Mouse (Mus musculus): Measurements from ENCODE around the gene Upk3bl. TPM values are rescaled to one million over a fixed set of nuclear protein-coding genes. Genes with fewer than 3 reads are reported as not detected.
"Not testable (repeated sequence)": the region's sequence is repeated elsewhere in the genome, so short reads cannot be mapped to it uniquely, and the experiment has no call there.

Upk3bl gene
- polyA plus RNA-seq, 1 experiment: not detected

GRCm38 (mm10) chr5:136057085-136057484 is 2.8 kb downstream of the Upk3bl start:
- TF ChIP-seq GATA1 (IDR thresholded peaks at IDR 0.05; ENCODE audit: low read length) (no peak), TAL1 (IDR thresholded peaks at IDR 0.05; ENCODE audit: low read length) (no peak)
- Histone ChIP-seq H3K4me1 (ENCODE audit: control insufficient read depth) (no peaks in the 10 kb centered on the region), H3K4me3 (replicated peaks) (no peak overlapping the region), H3K36me3 (ENCODE audit: control insufficient read depth) (no peaks in the 10 kb centered on the region), H3K9me3 (ENCODE audit: control insufficient read depth, low read length) (no peaks in the 10 kb centered on the region), H3K27me3 (ENCODE audit: control insufficient read depth) (peaks cover 26% of the 10 kb centered on the region)

GRCm38 (mm10) chr5:136061567-136061966 is 7.3 kb downstream of the Upk3bl start:
- no peaks in the 10 kb centered on the region for H3K4me1 ChIP-seq (ENCODE audit: control insufficient read depth)
- no peaks in the 10 kb centered on the region for H3K9me3 ChIP-seq (ENCODE audit: control insufficient read depth, low read length)
- peaks cover 26% of the 10 kb centered on the region for H3K27me3 ChIP-seq (ENCODE audit: control insufficient read depth)
- H3K4me3 ChIP-seq (replicated peaks): no peak overlapping the region
- H3K36me3 ChIP-seq (ENCODE audit: control insufficient read depth): no peaks in the 10 kb centered on the region
- no peak for TF ChIP-seq TAL1 (IDR thresholded peaks at IDR 0.05; ENCODE audit: low read length)
- TF ChIP-seq GATA1 (IDR thresholded peaks at IDR 0.05; ENCODE audit: low read length): no peak

GRCm38 (mm10) chr5:136063920-136064319 is 9.6 kb downstream of the Upk3bl start:
- TF ChIP-seq GATA1 (IDR thresholded peaks at IDR 0.05; ENCODE audit: low read length): no peak
- TF ChIP-seq TAL1 (IDR thresholded peaks at IDR 0.05; ENCODE audit: low read length): no peak
- H3K4me3 ChIP-seq (replicated peaks): no peak overlapping the region
- H3K27me3 ChIP-seq (ENCODE audit: control insufficient read depth): peaks cover 14% of the 10 kb centered on the region
- H3K4me1 ChIP-seq (ENCODE audit: control insufficient read depth): no peaks in the 10 kb centered on the region
- H3K9me3 ChIP-seq (ENCODE audit: control insufficient read depth, low read length): no peaks in the 10 kb centered on the region
- no peaks in the 10 kb centered on the region for H3K36me3 ChIP-seq (ENCODE audit: control insufficient read depth)

- not testable (repeated sequence) for H3K4me3 ChIP-seq (replicated peaks); H3K36me3 ChIP-seq (ENCODE audit: control insufficient read depth); H3K9me3 ChIP-seq (ENCODE audit: control insufficient read depth, low read length); H3K4me1 ChIP-seq (ENCODE audit: control insufficient read depth); H3K27me3 ChIP-seq (ENCODE audit: control insufficient read depth)
Observed at GRCm38 (mm10) chr5:136066404-136067148, 12.3 kb downstream of the Upk3bl start.

GRCm38 (mm10) chr5:136069411-136069810 is 15.1 kb downstream of the Upk3bl start:
- Histone ChIP-seq H3K9me3 (ENCODE audit: control insufficient read depth, low read length) (no peaks in the 10 kb centered on the region), H3K4me3 (replicated peaks) (no peak overlapping the region), H3K27me3 (ENCODE audit: control insufficient read depth) (no peaks in the 10 kb centered on the region), H3K4me1 (ENCODE audit: control insufficient read depth) (no peaks in the 10 kb centered on the region), H3K36me3 (ENCODE audit: control insufficient read depth) (no peaks in the 10 kb centered on the region)
- TF ChIP-seq GATA1 (IDR thresholded peaks at IDR 0.05; ENCODE audit: low read length) (no peak), TAL1 (IDR thresholded peaks at IDR 0.05; ENCODE audit: low read length) (no peak)

GRCm38 (mm10) chr5:136073051-136073450 is 18.8 kb downstream of the Upk3bl start:
- TF ChIP-seq TAL1 (IDR thresholded peaks at IDR 0.05; ENCODE audit: low read length): no peak
- no peak for TF ChIP-seq GATA1 (IDR thresholded peaks at IDR 0.05; ENCODE audit: low read length)
- Histone ChIP-seq H3K4me3 (replicated peaks) (no peak overlapping the region), H3K9me3 (ENCODE audit: control insufficient read depth, low read length) (no peaks in the 10 kb centered on the region), H3K27me3 (ENCODE audit: control insufficient read depth) (no peaks in the 10 kb centered on the region), H3K4me1 (ENCODE audit: control insufficient read depth) (no peaks in the 10 kb centered on the region), H3K36me3 (ENCODE audit: control insufficient read depth) (no peaks in the 10 kb centered on the region)

- Histone ChIP-seq H3K4me3 (replicated peaks) (no peak overlapping the region), H3K36me3 (ENCODE audit: control insufficient read depth) (no peaks in the 10 kb centered on the region), H3K4me1 (ENCODE audit: control insufficient read depth) (no peaks in the 10 kb centered on the region), H3K27me3 (ENCODE audit: control insufficient read depth) (no peaks in the 10 kb centered on the region), H3K9me3 (ENCODE audit: control insufficient read depth, low read length) (no peaks in the 10 kb centered on the region)
- TF ChIP-seq GATA1 (IDR thresholded peaks at IDR 0.05; ENCODE audit: low read length): no peak
- TF ChIP-seq TAL1 (IDR thresholded peaks at IDR 0.05; ENCODE audit: low read length): no peak
Observed at GRCm38 (mm10) chr5:136073526-136073925, 19.2 kb downstream of the Upk3bl start.

GRCm38 (mm10) chr5:136075076-136075475 is 20.8 kb downstream of the Upk3bl start:
- Histone ChIP-seq H3K36me3 (ENCODE audit: control insufficient read depth) (no peaks in the 10 kb centered on the region), H3K9me3 (ENCODE audit: control insufficient read depth, low read length) (no peaks in the 10 kb centered on the region), H3K4me1 (ENCODE audit: control insufficient read depth) (no peaks in the 10 kb centered on the region), H3K4me3 (replicated peaks) (no peak overlapping the region), H3K27me3 (ENCODE audit: control insufficient read depth) (no peaks in the 10 kb centered on the region)
- TF ChIP-seq GATA1 (IDR thresholded peaks at IDR 0.05; ENCODE audit: low read length) (no peak), TAL1 (IDR thresholded peaks at IDR 0.05; ENCODE audit: low read length) (no peak)

- H3K9me3 ChIP-seq (ENCODE audit: control insufficient read depth, low read length): no peaks in the 10 kb centered on the region
- no peaks in the 10 kb centered on the region for H3K27me3 ChIP-seq (ENCODE audit: control insufficient read depth)
- no peaks in the 10 kb centered on the region for H3K36me3 ChIP-seq (ENCODE audit: control insufficient read depth)
- TF ChIP-seq GATA1 (IDR thresholded peaks at IDR 0.05; ENCODE audit: low read length): no peak
- TF ChIP-seq TAL1 (IDR thresholded peaks at IDR 0.05; ENCODE audit: low read length): no peak
- no peaks in the 10 kb centered on the region for H3K4me1 ChIP-seq (ENCODE audit: control insufficient read depth)
- H3K4me3 ChIP-seq (replicated peaks): no peak overlapping the region
Observed at GRCm38 (mm10) chr5:136076284-136076683, 22.0 kb downstream of the Upk3bl start.
